In the genomic region with DNA sequence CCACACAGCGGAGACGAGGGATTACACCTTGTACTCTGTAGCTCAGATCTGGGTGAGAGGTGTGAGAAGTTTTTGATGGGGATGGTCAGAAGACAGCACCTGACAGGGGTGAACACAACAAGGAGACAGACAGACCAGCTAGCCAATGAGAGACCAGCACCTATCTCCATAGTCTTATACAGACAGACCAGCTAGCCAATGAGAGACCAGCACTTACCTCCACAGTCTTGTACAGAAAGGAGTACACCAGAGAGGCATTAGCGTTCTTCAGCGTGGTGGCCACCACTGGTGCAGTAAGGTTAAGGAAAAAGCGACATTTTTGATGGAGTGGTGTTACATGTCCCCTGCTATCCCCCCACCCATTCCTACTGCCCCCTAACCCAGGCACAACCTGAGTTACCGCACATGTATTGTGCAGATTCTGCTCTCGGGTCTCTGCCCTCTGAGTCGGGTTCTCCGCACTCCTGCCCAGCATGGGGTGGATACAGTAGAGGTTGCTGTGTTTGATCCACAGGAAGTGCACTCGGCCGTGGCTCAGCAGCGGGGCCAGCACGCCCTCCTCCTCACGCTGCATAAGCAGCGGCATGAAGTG, we compare ENCODE assay signal across 8 mouse cellular contexts. TPM values are rescaled to one million over a fixed set of nuclear protein-coding genes. Genes with fewer than 3 reads are reported as not detected.
DNase-seq lines count a peak whose midpoint lies in the region; TF ChIP-seq lines count a peak whose summit lies in the region.
"Had no signal": no experiment of that assay in that cellular context is flagged by ENCODE, and none has a peak within 500 bp of the region (broad histone marks: within the 10 kb centered on the region; RNA-seq: fewer than 3 reads in every experiment).

No protein-coding gene starts in this region.

- no peak for DNase-seq in thymus, adult 2 months
- no peak for DNase-seq in thymus, adult 18-20 months
- peak; percentile 71 for DNase-seq in WW6 (ENCODE audit: low read depth, low spot score)
- peak; percentile 44 for DNase-seq in kidney, postnatal 14 days
- DNase-seq in testis, postnatal 14 days (ENCODE audit: low spot score), result peak; percentile 75
- no peak for DNase-seq in right cerebral cortex, postnatal 36 days (ENCODE audit: low spot score in 2 of 2)
- no peak for DNase-seq in urinary bladder, postnatal 10 days (ENCODE audit: low spot score)

- no peak for TF ChIP-seq POLR2A in thymus, adult 2 months (IDR thresholded peaks at IDR 0.05; ENCODE audit: control insufficient read depth, extremely low read depth, insufficient read depth, low read length, poor library complexity)

- TF ChIP-seq CTCF in thymus, adult 2 months (IDR thresholded peaks at IDR 0.05; ENCODE audit: borderline replicate concordance, control insufficient read depth, extremely low read depth, insufficient read depth, low read length, poor library complexity), result no peak

- H3K4me1 ChIP-seq in thymus, adult 2 months (replicated peaks; ENCODE audit: control insufficient read depth, insufficient read depth, low read length), result peaks cover 14% of the 10 kb centered on the region

- H3K27me3 ChIP-seq in thymus, adult 2 months (ENCODE audit: control insufficient read depth, insufficient read depth, low read length), result no peaks in the 10 kb centered on the region

- H3K27ac ChIP-seq in thymus, adult 2 months (ENCODE audit: control insufficient read depth, insufficient read depth, low read length), result no peak overlapping the region

- peak overlapping the region; percentile 32 for H3K4me3 ChIP-seq in thymus, adult 2 months (ENCODE audit: control insufficient read depth, insufficient read depth, low read length)

- WGBS in thymus, adult 2 months, result 42% methylated on average over 15 of the region's 15 CpGs

- no peaks in the 10 kb centered on the region for H3K36me3 ChIP-seq in thymus, adult 2 months (ENCODE audit: control insufficient read depth, insufficient read depth, low read length)

RNA-seq across cellular contexts. Expression of a gene that starts 2.9 kb away (rescaled TPM):
- polyA plus RNA-seq in thymus, adult 2 months (2012; rRNA removed), result 9.6 and 11.1 TPM in 2 replicates
- polyA plus RNA-seq: heart, postnatal 0 days had no signal

RNA-seq across cellular contexts. Expression of a gene that starts 11.3 kb away (rescaled TPM):
- polyA plus RNA-seq in thymus, adult 2 months (2012; rRNA removed), result 477 and 505 TPM in 2 replicates

RNA-seq across cellular contexts. Expression of a gene that starts 18.0 kb away (rescaled TPM):
- 319 and 330 TPM in 2 replicates for polyA plus RNA-seq in thymus, adult 2 months (2012; rRNA removed)

RNA-seq across cellular contexts. Expression of a gene that starts 21.5 kb away (rescaled TPM):
- 56.5 and 57.9 TPM in 2 replicates for polyA plus RNA-seq in thymus, adult 2 months (2012; rRNA removed)

RNA-seq across cellular contexts. Expression of a gene that starts 44.2 kb away (rescaled TPM):
- 84.3 and 87.7 TPM in 2 replicates for polyA plus RNA-seq in thymus, adult 2 months (2012; rRNA removed)

Comparison
In these comparisons a context has a peak if more than half of its experiments do, and no peak if none do; other contexts are left out.
1. DNase-seq: peak in WW6 (single experiment), kidney, postnatal 14 days (single experiment) and testis, postnatal 14 days (single experiment); none in thymus, adult 2 months (single experiment), thymus, adult 18-20 months (0 of 2), right cerebral cortex, postnatal 36 days (0 of 2) and urinary bladder, postnatal 10 days (single experiment).